Mouse (Mus musculus) gonadal fat pad, adult 2 months (tissue): Measurements from ENCODE around the gene Itga3. TPM values are rescaled to one million over a fixed set of nuclear protein-coding genes. Genes with fewer than 3 reads are reported as not detected.
"Not testable (repeated sequence)": the region's sequence is repeated elsewhere in the genome, so short reads cannot be mapped to it uniquely, and the experiment has no call there.

Experiments used
- DNase-seq: peaks from one replicate; pipeline ENCODE4 v3.0.0-alpha.2; 2012; ENCODE audit warnings: low read depth
- polyA plus RNA-seq: library from polyadenylated mRNA; depleted of rRNA; stranded (reverse); fragments of >200 nt; gene quantifications from 2 replicates; pipeline ENCODE4 v1.2.3, GENCODE M21; 2012

The Itga3 gene
- polyA plus RNA-seq, 1 experiment, result 38.2 TPM

- DNase-seq, result no peak
Measured at GRCm38 (mm10) chr11:95033617-95034016, 43.0 kb downstream of the Itga3 start.

DNA sequence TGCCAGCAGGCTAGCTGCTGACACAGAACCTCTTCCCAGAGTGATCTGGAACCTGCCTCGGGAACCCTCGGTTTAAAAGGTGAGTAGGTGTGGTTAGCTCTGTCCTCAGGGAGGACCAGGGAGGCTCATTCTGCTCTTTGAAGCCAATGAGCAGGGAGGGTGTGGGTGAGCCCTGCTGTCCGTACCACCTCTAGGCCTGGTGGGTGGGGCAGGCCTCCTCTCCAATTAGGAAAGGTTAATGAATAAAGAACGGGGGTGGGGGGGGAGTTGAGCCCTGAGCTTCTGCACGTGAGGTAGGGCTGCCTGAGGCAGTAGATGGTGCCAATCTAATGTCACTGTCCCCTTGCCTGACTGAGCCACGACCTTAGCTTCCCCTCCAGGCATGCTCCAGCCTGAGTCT is 43.7 kb downstream of the Itga3 start:
- no peak for DNase-seq

DNA sequence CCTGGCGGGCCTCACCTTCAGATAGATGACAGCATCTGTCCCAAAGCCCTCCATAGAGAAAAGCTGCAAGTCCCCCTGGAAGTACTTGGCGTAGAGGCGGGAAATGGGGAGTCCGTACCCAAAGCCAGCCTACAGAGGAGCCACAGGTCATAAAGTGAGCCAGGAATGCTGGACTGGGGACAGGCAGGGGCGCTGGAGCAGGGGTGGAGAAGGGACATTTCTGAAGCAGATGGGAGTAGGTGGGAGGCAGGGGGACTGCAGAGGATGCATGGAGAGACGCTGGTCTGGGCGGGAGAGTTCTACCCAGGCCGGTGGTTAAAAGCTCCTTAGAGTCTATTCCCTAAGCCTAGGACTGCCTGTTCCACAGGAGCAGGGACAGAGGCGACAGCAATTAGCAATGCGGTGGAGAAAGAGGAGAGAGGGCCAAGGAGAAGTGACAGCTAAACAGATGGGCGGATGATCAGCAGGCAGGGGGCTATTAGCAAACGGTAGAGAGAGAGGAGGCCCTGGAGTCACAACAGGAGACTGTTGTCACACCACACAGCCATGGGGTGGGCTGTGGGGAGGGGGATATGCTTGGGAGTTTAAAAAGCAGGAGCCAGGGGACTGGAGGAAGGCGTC is 48.6 kb downstream of the Itga3 start:
- no peak for DNase-seq

DNA sequence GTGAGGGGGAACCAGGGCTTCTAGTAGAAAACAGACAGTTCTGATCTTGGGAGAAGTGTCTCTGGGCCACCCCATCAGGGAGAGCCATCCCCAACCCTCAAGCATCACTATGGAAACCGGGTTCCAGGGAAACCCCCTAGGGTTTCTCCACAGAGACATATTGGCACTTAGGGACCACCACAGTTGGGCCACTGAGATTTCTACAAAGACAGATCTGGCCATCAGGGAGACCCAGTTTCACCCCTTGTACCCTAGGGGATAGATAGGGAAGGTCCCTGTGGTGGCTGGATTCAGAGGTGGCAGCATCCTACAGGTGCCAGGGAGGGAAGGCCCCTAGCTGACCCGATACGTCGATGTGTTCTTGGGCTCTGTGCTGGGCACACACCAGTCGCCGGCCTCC is 49.8 kb downstream of the Itga3 start:
- no peak for DNase-seq

GRCm38 (mm10) chr11:95026090-95026542 is 50.5 kb downstream of the Itga3 start:
- no peak for DNase-seq

- no peak for DNase-seq
Measured at GRCm38 (mm10) chr11:95025227-95026012, 51.2 kb downstream of the Itga3 start.

GRCm38 (mm10) chr11:95024439-95025184 is 52.0 kb downstream of the Itga3 start:
- no peak for DNase-seq

DNA sequence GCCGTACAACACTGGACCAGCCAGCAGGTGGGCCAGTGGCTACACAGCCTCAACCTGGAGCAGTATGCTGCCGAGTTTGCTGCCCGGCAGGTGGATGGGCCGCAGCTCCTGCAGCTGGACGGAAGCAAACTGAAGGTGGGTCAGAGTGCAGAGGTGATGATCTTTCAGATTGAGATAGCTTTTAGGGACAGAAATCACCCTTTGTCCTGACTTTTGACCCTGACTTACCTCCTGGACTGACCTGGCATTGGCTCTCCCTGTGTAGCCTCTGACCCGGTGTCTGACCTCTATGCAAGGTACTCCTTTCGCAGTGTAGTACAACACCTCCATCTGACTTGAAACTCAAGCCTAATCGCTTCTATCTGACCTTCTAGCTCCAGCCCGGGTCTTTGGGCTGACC is 53.1 kb downstream of the Itga3 start:
- no peak for DNase-seq

DNA sequence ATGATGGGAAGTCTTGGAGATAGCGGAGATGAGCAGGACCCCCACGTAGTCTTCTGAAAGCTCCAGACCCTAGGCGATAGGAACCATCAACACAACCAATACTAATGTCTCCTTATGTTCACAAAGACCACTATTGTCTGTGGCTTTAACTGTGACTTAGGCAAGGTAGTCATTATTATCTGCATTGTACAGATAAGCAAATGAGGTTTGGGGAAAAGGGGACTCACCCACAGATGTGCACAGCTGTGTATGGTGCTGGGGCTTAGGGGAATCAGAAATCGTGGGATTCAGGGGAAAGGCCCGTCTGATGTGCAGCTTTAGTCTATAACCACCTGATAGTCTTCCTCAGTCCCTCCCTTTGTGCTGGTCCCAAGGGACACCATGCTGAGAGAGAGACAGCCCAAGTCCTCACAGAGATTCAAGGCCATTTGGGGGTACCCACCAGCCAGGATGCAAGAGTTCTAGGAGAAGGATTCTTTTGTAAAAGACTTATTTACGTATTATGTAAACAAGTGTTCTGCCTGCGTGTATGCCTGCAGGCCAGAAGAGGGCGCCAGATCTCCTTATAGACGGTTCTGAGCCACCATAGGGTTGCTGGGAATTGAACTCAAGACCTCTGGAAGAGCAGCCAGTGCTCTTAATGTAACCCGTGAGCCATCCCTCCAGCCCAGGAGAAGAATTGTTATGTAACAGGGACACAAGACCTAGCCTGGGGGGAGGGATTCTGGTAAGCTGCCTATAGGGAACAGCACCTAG is 54.2 kb downstream of the Itga3 start:
- no peak for DNase-seq

DNA sequence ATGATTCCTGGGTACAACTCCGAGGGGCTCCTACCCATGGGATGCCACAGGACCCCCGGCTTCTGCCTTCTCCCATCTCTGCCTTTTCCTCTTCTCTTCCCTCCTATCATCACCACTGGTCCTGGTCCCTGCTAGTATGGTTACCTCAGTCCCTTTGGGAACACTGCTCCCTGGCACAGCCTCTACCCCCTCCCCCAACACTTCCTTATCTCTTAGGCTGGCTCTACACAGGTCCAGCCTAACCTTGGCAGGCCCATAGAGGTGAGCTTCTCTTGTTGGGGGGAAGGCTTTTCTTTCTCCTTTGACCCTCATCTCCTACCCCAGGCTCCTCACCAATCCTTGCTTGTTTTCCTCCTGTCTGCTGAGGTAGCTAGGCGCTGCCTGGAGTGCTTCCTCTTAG is 61.1 kb downstream of the Itga3 start:
- DNase-seq, result no peak

DNA sequence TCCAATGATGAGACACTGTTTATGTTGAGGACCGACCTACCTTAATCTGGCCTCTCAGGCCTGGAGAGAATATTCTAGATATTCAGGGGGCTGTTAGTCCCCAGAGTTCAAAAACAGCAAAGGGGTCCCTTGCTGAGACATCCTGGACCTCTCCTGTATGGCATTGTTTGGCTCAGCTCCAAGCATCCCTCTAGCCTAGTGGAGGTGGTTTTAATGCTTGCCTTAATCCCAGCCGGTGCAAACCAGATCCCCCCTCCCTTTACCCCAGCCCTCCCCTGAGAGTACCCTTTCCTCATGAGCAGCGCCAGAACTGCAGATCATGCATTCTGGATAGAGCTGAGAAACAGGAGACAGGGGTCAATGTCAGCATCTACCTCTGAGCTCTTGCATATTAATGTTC is 64.1 kb downstream of the Itga3 start:
- no peak for DNase-seq

DNA sequence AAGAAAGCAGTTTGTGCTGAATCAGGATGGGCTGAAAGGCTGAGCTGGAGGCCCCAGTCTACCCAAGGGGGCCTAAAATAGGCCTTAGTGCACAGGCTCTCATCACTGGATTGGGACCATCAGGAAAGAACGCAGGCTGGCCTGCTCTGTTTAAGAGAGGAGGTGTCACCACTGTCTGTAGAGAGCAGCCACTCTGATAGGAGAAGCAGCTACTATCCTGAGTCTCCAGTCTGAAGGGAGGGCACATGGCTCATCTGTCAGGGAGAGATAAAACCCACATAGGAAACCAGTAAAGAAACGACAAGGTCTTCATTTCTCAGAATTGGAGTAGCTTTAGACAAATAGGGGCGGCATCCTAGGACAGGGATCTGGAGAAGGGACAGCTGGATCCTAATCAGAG is 64.5 kb downstream of the Itga3 start:
- no peak for DNase-seq

- DNase-seq, result no peak
Measured at GRCm38 (mm10) chr11:95011416-95011815, 65.2 kb downstream of the Itga3 start.

DNA sequence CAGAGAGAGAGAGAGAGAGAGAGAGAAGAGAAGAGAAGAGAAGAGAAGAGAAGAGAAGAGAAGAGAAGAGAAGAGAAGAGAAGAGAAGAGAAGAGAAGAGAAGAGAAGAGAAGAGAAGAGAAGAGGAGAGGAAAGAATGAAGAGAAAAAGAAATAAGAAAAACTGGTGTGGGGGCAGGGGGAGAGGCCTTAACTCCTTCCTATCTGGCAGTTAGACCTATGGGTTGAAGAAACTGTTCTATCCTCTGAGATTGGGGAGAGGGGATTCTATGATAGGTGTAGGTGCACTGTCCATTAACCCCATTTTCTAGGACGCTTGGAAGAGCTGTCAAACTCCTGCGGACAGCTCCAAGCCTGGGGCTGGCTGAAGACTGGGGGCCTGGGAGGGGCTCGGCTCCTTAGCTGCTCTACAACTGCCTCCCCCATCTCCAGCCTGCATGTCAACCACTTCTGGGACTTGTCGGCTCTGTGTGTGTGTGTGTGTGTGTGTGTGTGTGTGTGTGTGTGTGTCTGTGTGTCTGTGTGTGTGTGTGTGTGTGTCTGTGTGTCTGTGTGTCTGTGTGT is 65.7 kb downstream of the Itga3 start:
- not testable (repeated sequence) for DNase-seq

DNA sequence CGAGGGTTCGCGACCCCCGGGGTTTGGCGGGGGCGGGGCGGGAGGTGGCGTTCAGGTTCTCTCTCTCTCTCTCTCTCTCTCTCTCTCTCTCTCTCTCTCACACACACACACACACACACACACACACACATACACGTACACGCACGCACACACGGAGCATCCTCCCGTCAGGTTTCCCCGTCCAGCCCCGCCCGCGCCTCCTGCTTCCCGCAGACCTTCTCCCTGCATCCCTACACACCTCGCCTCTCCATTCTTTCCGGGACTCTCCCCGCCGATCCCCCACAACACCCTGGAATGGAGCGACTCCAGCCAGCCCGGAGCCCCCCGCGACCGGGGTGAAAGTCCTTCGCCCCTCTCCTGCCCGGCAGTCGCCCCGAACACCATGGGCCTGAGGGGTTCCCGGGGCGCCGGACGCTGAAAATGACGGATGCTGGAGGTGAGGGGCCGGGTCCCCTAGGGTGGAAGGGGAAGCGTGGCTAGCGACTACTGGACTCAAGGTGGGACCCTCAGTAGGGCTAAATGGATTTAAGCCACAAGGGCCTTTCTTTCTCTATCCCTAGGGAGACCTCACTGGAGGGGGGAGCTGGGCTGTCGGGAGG is 66.4 kb downstream of the Itga3 start:
- no peak for DNase-seq

DNA sequence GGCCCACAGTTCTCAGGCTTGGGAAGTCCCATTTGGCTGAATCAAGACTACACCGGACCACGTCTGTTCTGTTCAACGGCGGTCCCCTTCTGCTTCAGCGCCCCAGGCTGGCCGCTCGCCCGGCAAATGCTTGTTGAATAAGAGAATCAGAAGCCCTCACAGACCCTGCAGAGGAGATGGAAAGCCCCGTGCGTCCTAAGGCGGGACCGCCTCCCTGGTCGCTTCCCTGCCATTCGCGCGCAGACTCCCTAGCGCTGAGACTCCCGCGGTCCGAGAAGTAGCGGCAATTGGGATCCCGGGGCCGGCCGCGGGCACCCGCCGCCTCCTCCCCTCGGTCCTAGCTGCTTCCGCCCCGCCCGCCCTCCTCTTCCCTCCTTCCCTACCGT is 67.0 kb downstream of the Itga3 start, which contains the start of gene Samd14:
Gene Samd14, plus strand, starts transcription at position 251 of the 386 bp plus-strand sequence.
- no peak for DNase-seq

- no peak for DNase-seq
Measured at GRCm38 (mm10) chr11:95008661-95009628, 67.7 kb downstream of the Itga3 start.

DNA sequence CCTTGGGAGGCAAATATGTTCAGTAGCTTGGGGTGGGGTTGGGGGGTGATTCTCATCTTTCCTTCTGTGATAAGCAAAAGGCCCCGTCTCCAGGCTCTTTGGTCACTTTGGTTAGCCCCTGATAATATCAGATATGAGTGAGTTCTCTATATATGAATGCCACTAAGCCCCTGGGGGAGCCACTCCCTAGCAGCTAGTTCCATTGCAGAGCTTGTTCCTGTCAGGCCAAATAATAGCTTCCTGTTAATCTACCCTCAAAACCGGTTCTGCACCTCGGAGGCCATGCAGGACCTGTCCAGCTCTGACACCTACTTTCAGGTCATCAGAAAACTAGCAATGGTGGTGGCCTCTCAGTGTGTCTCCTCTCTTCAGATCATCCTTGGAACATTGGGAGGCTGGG is 69.2 kb downstream of the Itga3 start:
- DNase-seq, result no peak

GRCm38 (mm10) chr11:95006525-95007219 is 69.9 kb downstream of the Itga3 start:
- DNase-seq, result no peak
